Mouse (Mus musculus) CH12.LX (cell line): ENCODE results near the gene Pkp3. TPM values are rescaled to one million over a fixed set of nuclear protein-coding genes. Genes with fewer than 3 reads are reported as not detected.

Experiments used
- DNase-seq: peaks from one replicate; pipeline ENCODE4 v3.0.0-alpha.2; 2013; ENCODE audit errors: extremely low read depth
- H3K27ac ChIP-seq: 2 replicates; pipeline ENCODE4 v1.5.1; 2012; ENCODE audit warnings: low read depth, mild to moderate bottlenecking, control low read depth, moderate library complexity; ENCODE audit not compliant: insufficient read depth
- H3K27me3 ChIP-seq: replicated peaks from 2 replicates; pipeline ENCODE3; 2012; ENCODE audit warnings: inconsistent platforms
- H3K36me3 ChIP-seq, 2 experiments: replicated peaks in 1 of 2; 2 replicates each; pipeline versions ENCODE3 to v1.6.1; 2012; ENCODE audit warnings: inconsistent platforms in 1 of 2, low read length in 1 of 2, mild to moderate bottlenecking in 1 of 2, mixed read lengths in 1 of 2, moderate library complexity in 1 of 2; ENCODE audit not compliant: control insufficient read depth in 1 of 2, insufficient read depth in 1 of 2
- H3K4me1 ChIP-seq, 2 experiments: 2 replicates each; pipeline ENCODE4 v1.6.1; 2012; ENCODE audit warnings: inconsistent platforms in 1 of 2, moderate library complexity in 1 of 2; ENCODE audit not compliant: insufficient read depth in 2 of 2, control insufficient read depth in 1 of 2
- H3K4me2 ChIP-seq: 2 replicates; pipeline ENCODE4 v1.6.1; 2012; ENCODE audit warnings: low read depth, mild to moderate bottlenecking, control low read depth; ENCODE audit not compliant: poor library complexity, insufficient read depth, severe bottlenecking
- H3K4me3 ChIP-seq, 3 experiments: fragments of 150-350 bp in 1 of 3; sonication (generic) in 1 of 3; replicated peaks in 1 of 3; 2 replicates each; pipeline versions ENCODE3 to v1.5.1; 2011 to 2012; ENCODE audit warnings: low read depth in 2 of 3, low read length in 2 of 3, mild to moderate bottlenecking in 2 of 3, moderate library complexity in 2 of 3, control low read depth in 1 of 3, improper control_type of control experiment in 1 of 3, inconsistent platforms in 1 of 3, mixed read lengths in 1 of 3; ENCODE audit not compliant: poor library complexity in 1 of 3
- H3K79me2 ChIP-seq: replicated peaks from 2 replicates; pipeline ENCODE4 v1.6.1; 2012; ENCODE audit warnings: mild to moderate bottlenecking, moderate library complexity; ENCODE audit not compliant: control insufficient read depth, poor library complexity, insufficient read depth, severe bottlenecking; ENCODE audit errors: extremely low read depth
- H3K9ac ChIP-seq: 2 replicates; pipeline ENCODE4 v1.6.1; 2012; ENCODE audit warnings: low read depth, mild to moderate bottlenecking, control low read depth, moderate library complexity; ENCODE audit not compliant: insufficient read depth
- H3K9me3 ChIP-seq: replicated peaks from 2 replicates; pipeline ENCODE3; 2012; ENCODE audit warnings: low read length, inconsistent platforms, mixed read lengths
- BHLHE40 ChIP-seq: IDR thresholded peaks from 2 replicates; pipeline ENCODE4 v1.6.1; 2011; ENCODE audit warnings: mild to moderate bottlenecking, low read depth, low read length, improper control_type of control experiment
- CTCF ChIP-seq, 2 experiments: IDR thresholded peaks in 1 of 2; conservative IDR thresholded peaks in 1 of 2; 2 replicates each; pipeline ENCODE4 v1.5.1; 2011 to 2012; ENCODE audit warnings: low read depth in 2 of 2, low read length in 2 of 2, improper control_type of control experiment in 1 of 2, inconsistent platforms in 1 of 2, mild to moderate bottlenecking in 1 of 2, moderate library complexity in 1 of 2
- E2F4 ChIP-seq: IDR thresholded peaks from 2 replicates; pipeline ENCODE4 v1.6.1; 2011; ENCODE audit warnings: low read depth, low read length, improper control_type of control experiment; ENCODE audit not compliant: insufficient replicate concordance
- ELF1 ChIP-seq: IDR thresholded peaks from 2 replicates; pipeline ENCODE4 v1.6.1; 2014; ENCODE audit warnings: low read depth, mild to moderate bottlenecking, inconsistent platforms, low read length, improper control_type of control experiment
- ETS1 ChIP-seq: conservative IDR thresholded peaks from 2 replicates; pipeline ENCODE4 v1.6.1; 2012; ENCODE audit warnings: low read depth, mild to moderate bottlenecking, inconsistent platforms, low read length, improper control_type of control experiment, moderate library complexity
- GABPA ChIP-seq: IDR thresholded peaks from 2 replicates; pipeline ENCODE4 v1.6.1; 2012; ENCODE audit warnings: low read depth, low read length, improper control_type of control experiment, inconsistent platforms; ENCODE audit not compliant: insufficient replicate concordance
- HCFC1 ChIP-seq: IDR thresholded peaks from 2 replicates; pipeline ENCODE4 v1.6.1; 2012; ENCODE audit warnings: low read depth, mild to moderate bottlenecking, inconsistent platforms, low read length, improper control_type of control experiment
- IRF4 ChIP-seq: IDR thresholded peaks from 2 replicates; pipeline ENCODE4 v1.6.1; 2014; ENCODE audit warnings: low read depth, mild to moderate bottlenecking, inconsistent platforms, low read length, improper control_type of control experiment
- KAT2A ChIP-seq: IDR thresholded peaks from 2 replicates; pipeline ENCODE4 v1.6.1; 2012; ENCODE audit warnings: low read length, improper control_type of control experiment, inconsistent platforms; ENCODE audit not compliant: insufficient replicate concordance
- MAFK ChIP-seq: IDR thresholded peaks from 2 replicates; pipeline ENCODE4 v1.6.1; 2011; ENCODE audit warnings: low read length, improper control_type of control experiment; ENCODE audit not compliant: insufficient replicate concordance
- MAX ChIP-seq: IDR thresholded peaks from 2 replicates; pipeline ENCODE4 v1.6.1; 2011; ENCODE audit warnings: low read length, improper control_type of control experiment
- MAZ ChIP-seq: IDR thresholded peaks from 2 replicates; pipeline ENCODE4 v1.6.1; 2012; ENCODE audit warnings: low read depth, mild to moderate bottlenecking, inconsistent platforms, low read length, improper control_type of control experiment, moderate library complexity
- MYC ChIP-seq: IDR thresholded peaks from 2 replicates; pipeline ENCODE4 v1.6.1; 2011; ENCODE audit warnings: low read depth, mild to moderate bottlenecking, improper control_type of control experiment, low read length
- NELFE ChIP-seq: IDR thresholded peaks from 2 replicates; pipeline ENCODE4 v1.6.1; 2011; ENCODE audit warnings: low read depth, low read length, improper control_type of control experiment
- NRF1 ChIP-seq: IDR thresholded peaks from 2 replicates; pipeline ENCODE4 v1.6.1; 2014; ENCODE audit warnings: low read depth, mild to moderate bottlenecking, inconsistent platforms, low read length, improper control_type of control experiment, moderate library complexity
- POLR2A ChIP-seq: IDR thresholded peaks from 2 replicates; pipeline ENCODE4 v1.6.1; 2011; ENCODE audit warnings: low read depth, mild to moderate bottlenecking, improper control_type of control experiment, low read length
- POLR2AphosphoS2 ChIP-seq: IDR thresholded peaks from 2 replicates; pipeline ENCODE4 v1.6.1; 2011; ENCODE audit warnings: low read depth, low read length, improper control_type of control experiment
- RAD21 ChIP-seq: IDR thresholded peaks from 2 replicates; pipeline ENCODE4 v1.6.1; 2011; ENCODE audit warnings: low read depth, mild to moderate bottlenecking, low read length, improper control_type of control experiment, moderate library complexity
- SIN3A ChIP-seq: IDR thresholded peaks from 2 replicates; pipeline ENCODE4 v1.6.1; 2012; ENCODE audit warnings: low read length, improper control_type of control experiment, inconsistent platforms
- TBP ChIP-seq: conservative IDR thresholded peaks from 2 replicates; pipeline ENCODE4 v1.6.1; 2011; ENCODE audit warnings: low read depth, low read length, improper control_type of control experiment
- TCF12 ChIP-seq: IDR thresholded peaks from 2 replicates; pipeline ENCODE4 v1.6.1; 2014; ENCODE audit warnings: low read depth, mild to moderate bottlenecking, inconsistent platforms, low read length, improper control_type of control experiment
- UBTF ChIP-seq: IDR thresholded peaks from 2 replicates; pipeline ENCODE4 v1.6.1; 2012; ENCODE audit warnings: low read depth, mild to moderate bottlenecking, inconsistent platforms, low read length, improper control_type of control experiment, moderate library complexity
- USF1 ChIP-seq: IDR thresholded peaks from 2 replicates; pipeline ENCODE4 v1.6.1; 2014; ENCODE audit warnings: low read depth, mild to moderate bottlenecking, inconsistent platforms, low read length, improper control_type of control experiment
- dilution Hi-C: fragments of 300-500 bp; cut with MboI; formaldehyde crosslinking; loops from 2 replicates; pipeline ENCODE4 v1.14.3; 2020; ENCODE audit warnings: low sequenced_read_pairs; ENCODE audit not compliant: extremely low pct_unique_long_range_greater_than_20kb, extremely low pct_ligation_motif_present
- in situ Hi-C: fragments of 300-500 bp; cut with MboI; formaldehyde crosslinking; loops from 3 replicates; pipeline ENCODE4 v1.14.3; 2019; ENCODE audit warnings: low sequenced_read_pairs, low pct_ligation_motif_present, low pct_unique_long_range_greater_than_20kb, mixed read lengths
- polyA plus RNA-seq: library from polyadenylated mRNA; unstranded; fragments of >175 nt; gene quantifications from 2 replicates; pipeline ENCODE4 v1.2.1, GENCODE M21; 2012; ENCODE audit warnings: low read depth; ENCODE audit not compliant: insufficient read length
- total RNA-seq, 2 experiments: library from RNA; depleted of rRNA; stranded (reverse); fragments of 300-350 nt in 1 of 2; fragments of >200 nt in 1 of 2; gene quantifications; 2 replicates each; pipeline ENCODE4 v1.2.3; 2012 to 2014

The Pkp3 gene
- total and polyA plus RNA-seq, 3 experiments, result 25.3 to 63.1 (median 37.8) TPM

DNA sequence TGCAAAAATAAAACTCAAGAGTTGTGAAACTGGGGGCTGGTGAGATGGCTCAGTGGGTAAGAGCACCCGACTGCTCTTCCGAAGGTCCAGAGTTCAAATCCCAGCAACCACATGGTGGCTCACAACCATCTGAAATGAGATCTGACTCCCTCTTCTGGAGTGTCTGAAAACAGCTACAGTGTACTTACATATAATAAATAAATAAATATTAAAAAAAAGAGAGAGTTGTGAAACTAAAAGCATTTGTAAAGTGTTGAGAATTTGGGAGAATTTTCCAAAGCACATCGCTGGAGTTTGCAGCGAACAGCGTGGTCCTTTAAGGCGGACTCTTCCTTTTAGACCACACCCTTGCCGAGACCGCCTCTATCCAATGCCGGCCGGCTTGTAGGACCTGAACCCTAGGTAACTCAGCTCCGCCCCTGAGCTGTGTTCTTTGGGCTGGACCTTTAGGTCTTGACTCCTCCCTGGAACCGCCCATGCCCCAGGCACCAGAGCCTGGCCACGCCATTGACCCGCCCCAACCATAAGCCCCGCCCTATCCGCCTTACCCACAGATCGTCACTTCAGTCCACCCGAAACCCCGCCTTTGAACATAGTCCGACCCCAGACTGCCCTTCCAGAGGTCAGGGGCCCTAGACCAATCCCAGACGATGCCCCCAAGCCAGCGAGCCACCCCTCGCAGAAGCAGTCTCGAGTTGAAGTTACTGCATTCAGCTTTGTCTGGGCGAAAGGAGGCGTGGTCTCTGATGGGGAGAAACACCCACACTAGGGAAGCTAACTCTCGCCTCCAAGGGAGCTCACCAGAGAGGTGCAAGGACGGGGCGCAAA lies 44.9 kb downstream of the Pkp3 start:
- peak; percentile 99 for DNase-seq
- in situ Hi-C loops (no loop called here), dilution Hi-C loops (no loop called here)
- Histone ChIP-seq H3K9ac (peak overlapping the region; percentile 32), H3K27me3 (peaks cover 11% of the 10 kb centered on the region), H3K4me1 (peaks cover 3% of the 10 kb centered on the region in 2 experiments), H3K9me3 (no peaks in the 10 kb centered on the region), H3K36me3 (no peaks in the 10 kb centered on the region), H3K79me2 (no peaks in the 10 kb centered on the region), H3K4me3 (peak overlapping the region; percentile 63 to 79 (median 69)), H3K4me2 (peak overlapping the region; percentile 10; the same call in 1 of the 2 replicates), H3K27ac (peak overlapping the region; percentile 17; the same call in 1 of the 2 replicates)
- TF ChIP-seq MAX (peak; percentile 40; the same call in 1 of the 2 replicates), POLR2AphosphoS2 (no peak), MYC (peak; percentile 69; the same call in 1 of the 2 replicates), CTCF (conservative IDR thresholded peaks at IDR 0.05 in 1 of 2, IDR thresholded peaks at IDR 0.05 in 1 of 2; ENCODE audit: low read depth in 2 of 2, low read length in 2 of 2) (peak in 1 of 2 experiments; percentile 19; a peak in 1 of 4 replicates), NELFE (peak; percentile 82), TBP (0 out of 2 replicates have a peak, but pooled peaks have one; percentile 39), HCFC1 (peak; percentile 24; the same call in 1 of the 2 replicates), POLR2A (peak; percentile 75), MAZ (no peak)

DNA sequence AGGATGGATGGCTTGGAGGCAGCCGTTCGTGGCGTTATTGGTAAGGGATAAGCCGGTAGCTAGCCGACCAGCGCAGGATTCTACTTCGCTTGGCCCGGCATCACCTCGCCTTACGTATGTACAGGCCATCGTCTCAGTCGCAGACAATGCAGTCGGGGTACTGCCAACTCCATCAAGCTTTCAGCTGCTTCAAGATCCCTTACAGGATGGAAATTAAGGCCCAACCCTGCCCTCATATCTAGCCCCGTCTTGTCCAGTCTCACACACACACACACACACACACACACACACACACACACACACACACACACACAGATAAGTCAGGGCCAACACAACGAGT lies 45.5 kb downstream of the Pkp3 start:
- Histone ChIP-seq H3K27ac (peak overlapping the region; percentile 17; the same call in 1 of the 2 replicates), H3K9me3 (no peaks in the 10 kb centered on the region), H3K9ac (peak overlapping the region; percentile 32), H3K4me1 (peaks cover 3 to 5% of the 10 kb centered on the region in 2 experiments), H3K79me2 (no peaks in the 10 kb centered on the region), H3K4me2 (peak overlapping the region; percentile 10; the same call in 1 of the 2 replicates), H3K27me3 (peaks cover 6% of the 10 kb centered on the region), H3K4me3 (peak overlapping the region; percentile 63 to 79 (median 69)), H3K36me3 (no peaks in the 10 kb centered on the region)
- no peak for DNase-seq
- TF ChIP-seq BHLHE40 (no peak), IRF4 (no peak), TCF12 (no peak), SIN3A (no peak), CTCF (conservative IDR thresholded peaks at IDR 0.05 in 1 of 2, IDR thresholded peaks at IDR 0.05 in 1 of 2; ENCODE audit: low read depth in 2 of 2, low read length in 2 of 2) (no peak), POLR2A (no peak), USF1 (no peak), GABPA (no peak), ETS1 (no peak), MAFK (no peak), NRF1 (no peak), UBTF (no peak), ELF1 (no peak), RAD21 (no peak), KAT2A (no peak), E2F4 (no peak)
- dilution Hi-C loops (no loop called here), in situ Hi-C loops (no loop called here)
